Mouse (Mus musculus) liver, embryonic 12.5 days (tissue): ENCODE data around the gene Shank3. TPM values are rescaled to one million over a fixed set of nuclear protein-coding genes. Genes with fewer than 3 reads are reported as not detected.

Experiments
- ATAC-seq: fragments of 200-750 bp; cut with Nextera tagmentation; 2 replicates; pipeline ENCODE4 v1.8.0; 2017; ENCODE audit warnings: moderate number of reproducible peaks, mild to moderate bottlenecking, moderate library complexity
- H3K27ac ChIP-seq: fragments of 300-500 bp; sonication (generic); 2 replicates; pipeline ENCODE4 v1.5.1; 2016; ENCODE audit warnings: mild to moderate bottlenecking
- H3K27me3 ChIP-seq: fragments of 300-500 bp; sonication (generic); replicated peaks from 2 replicates; pipeline ENCODE4 v1.6.1; 2016; ENCODE audit warnings: mild to moderate bottlenecking, moderate library complexity
- H3K36me3 ChIP-seq: fragments of 300-500 bp; sonication (generic); 2 replicates; pipeline ENCODE4 v1.6.1; 2016; ENCODE audit warnings: mild to moderate bottlenecking, moderate library complexity
- H3K4me1 ChIP-seq: fragments of 300-500 bp; sonication (generic); 2 replicates; pipeline ENCODE4 v1.6.1; 2016
- H3K4me2 ChIP-seq: fragments of 300-500 bp; sonication (generic); 2 replicates; pipeline ENCODE4 v1.6.1; 2016; ENCODE audit warnings: mild to moderate bottlenecking, moderate library complexity
- H3K4me3 ChIP-seq: fragments of 300-500 bp; sonication (generic); 2 replicates; pipeline ENCODE4 v1.5.1; 2016; ENCODE audit warnings: mild to moderate bottlenecking, moderate library complexity
- H3K9ac ChIP-seq: fragments of 300-500 bp; sonication (generic); 2 replicates; pipeline ENCODE4 v1.6.1; 2016; ENCODE audit warnings: mild to moderate bottlenecking, moderate library complexity
- H3K9me3 ChIP-seq: fragments of 300-500 bp; sonication (generic); replicated peaks from 2 replicates; pipeline ENCODE4 v1.6.1; 2016; ENCODE audit warnings: mild to moderate bottlenecking, moderate library complexity
- WGBS: fragments of 180-500 bp; shearing (Covaris S2); methylation state at CpG from one replicate; pipeline ENCODE4 v1.1.7; 2016; ENCODE audit not compliant: insufficient replicate concordance; 5-methylcytosine and 5-hydroxymethylcytosine counted together
- polyA plus RNA-seq: library from polyadenylated mRNA; unstranded; fragments of >200 nt; fragmentation: Nextera tagmentation; extraction: Ambion mirVana; gene quantifications from 2 replicates; pipeline ENCODE4 v1.2.1, GENCODE M21; 2016

The Shank3 gene
- polyA plus RNA-seq, 1 experiment from 2014 or later: 0.81 TPM

DNA sequence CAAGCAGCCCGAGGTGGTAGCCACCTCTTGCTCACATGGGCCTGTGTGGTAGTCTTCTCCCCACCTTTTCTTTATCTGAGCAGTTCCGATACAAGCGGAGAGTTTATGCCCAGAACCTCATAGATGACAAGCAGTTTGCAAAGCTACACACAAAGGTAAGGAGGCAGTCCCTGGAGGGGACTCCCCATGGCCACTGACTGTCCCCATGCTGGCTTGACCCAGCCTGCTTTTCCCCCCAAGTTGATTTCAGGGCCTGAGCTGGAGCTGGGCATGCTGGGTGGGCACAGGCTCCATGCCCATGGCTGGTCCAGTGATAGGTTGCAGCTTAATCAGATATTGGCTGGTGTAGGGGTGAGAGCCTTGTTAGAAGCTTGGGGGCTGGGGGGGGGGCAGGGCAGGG lies 1.9 kb downstream of the Shank3 start:
- Histone ChIP-seq H3K4me2 (no peak overlapping the region; the same call in 1 of the 2 replicates), H3K4me3 (no peak overlapping the region), H3K4me1 (peaks cover 44% of the 10 kb centered on the region), H3K9me3 (no peaks in the 10 kb centered on the region), H3K9ac (no peak overlapping the region), H3K36me3 (peaks cover 35% of the 10 kb centered on the region), H3K27ac (no peak overlapping the region), H3K27me3 (peaks cover 50% of the 10 kb centered on the region)
- ATAC-seq: no peak
- 59% methylated on average over 3 of the region's 3 CpGs for WGBS

GRCm38 (mm10) chr15:89504838-89505237 lies 5.4 kb downstream of the Shank3 start:
- H3K4me1 ChIP-seq: peaks cover 23% of the 10 kb centered on the region
- peaks cover 45% of the 10 kb centered on the region for H3K36me3 ChIP-seq
- peaks cover 15% of the 10 kb centered on the region for H3K27me3 ChIP-seq
- no peaks in the 10 kb centered on the region for H3K9me3 ChIP-seq
- H3K9ac ChIP-seq: no peak overlapping the region
- H3K27ac ChIP-seq: no peak overlapping the region
- 81% methylated on average over 9 of the region's 9 CpGs for WGBS
- no peak overlapping the region for H3K4me2 ChIP-seq
- no peak overlapping the region for H3K4me3 ChIP-seq
- ATAC-seq: no peak

DNA sequence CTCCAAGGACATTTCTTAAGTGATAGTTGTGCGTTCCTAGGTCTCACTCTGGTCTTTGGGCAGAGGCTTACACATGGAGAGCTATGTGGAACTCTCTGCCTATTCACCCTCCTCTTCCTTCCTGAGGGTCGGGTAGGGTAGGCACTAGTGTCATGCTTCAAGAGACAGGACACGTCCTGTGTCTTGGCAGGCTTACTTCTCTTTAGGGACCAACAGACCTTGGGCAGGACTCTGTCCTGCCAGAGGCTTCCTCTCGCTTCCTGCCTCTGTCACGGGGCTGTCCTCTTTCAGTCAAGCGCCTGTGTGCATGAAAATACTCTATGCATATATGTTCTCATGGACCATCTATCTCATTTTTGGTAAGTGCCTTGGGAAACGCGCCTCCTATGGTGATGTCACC lies 8.3 kb downstream of the Shank3 start:
- Histone ChIP-seq H3K36me3 (peaks cover 45% of the 10 kb centered on the region), H3K27ac (no peak overlapping the region), H3K27me3 (no peaks in the 10 kb centered on the region), H3K4me2 (no peak overlapping the region), H3K4me1 (peaks cover 16% of the 10 kb centered on the region), H3K4me3 (no peak overlapping the region), H3K9me3 (no peaks in the 10 kb centered on the region), H3K9ac (no peak overlapping the region)
- 72% methylated on average over 8 of the region's 8 CpGs for WGBS
- no peak for ATAC-seq

DNA sequence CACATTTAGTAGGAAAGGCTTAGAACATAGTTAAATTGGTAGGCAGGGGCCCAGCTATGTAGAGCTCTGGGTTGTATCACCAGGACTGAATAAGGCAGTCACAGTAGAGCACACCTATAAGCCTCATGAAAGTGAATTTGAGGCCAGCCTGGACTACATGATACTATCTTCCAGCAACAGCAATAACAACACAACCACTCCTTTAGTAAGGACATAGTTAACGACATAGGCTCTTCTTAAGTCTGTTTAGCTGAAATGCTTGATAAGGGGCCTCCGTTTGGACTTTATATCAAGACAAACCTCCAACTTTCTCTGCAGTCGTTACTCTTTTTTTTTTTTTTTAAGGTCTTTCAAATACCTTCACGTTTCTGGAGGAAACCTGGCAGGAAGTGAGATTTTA lies 13.3 kb downstream of the Shank3 start:
- Histone ChIP-seq H3K4me2 (no peak overlapping the region), H3K36me3 (no peaks in the 10 kb centered on the region), H3K27ac (peak overlapping the region; percentile 43; the same call in 1 of the 2 replicates), H3K9me3 (no peaks in the 10 kb centered on the region), H3K4me3 (no peak overlapping the region), H3K27me3 (0 out of 2 replicates have a peak, but pooled peaks cover 4% of the 10 kb centered on the region), H3K9ac (no peak overlapping the region), H3K4me1 (peaks cover 21% of the 10 kb centered on the region)
- ATAC-seq: peak; percentile 87
- 27% methylated on average over 4 of the region's 4 CpGs for WGBS

GRCm38 (mm10) chr15:89521951-89522350 lies 22.5 kb downstream of the Shank3 start:
- no peak overlapping the region for H3K27ac ChIP-seq
- H3K27me3 ChIP-seq: peaks cover 28% of the 10 kb centered on the region
- H3K4me3 ChIP-seq: no peak overlapping the region
- H3K4me2 ChIP-seq: no peak overlapping the region
- H3K9ac ChIP-seq: no peak overlapping the region
- peaks cover 29% of the 10 kb centered on the region for H3K36me3 ChIP-seq
- no peaks in the 10 kb centered on the region for H3K9me3 ChIP-seq
- no peaks in the 10 kb centered on the region for H3K4me1 ChIP-seq
- 67% methylated on average over 7 of the region's 7 CpGs for WGBS
- no peak for ATAC-seq

GRCm38 (mm10) chr15:89522566-89523282 lies 23.3 kb downstream of the Shank3 start:
- no peak for ATAC-seq
- Histone ChIP-seq H3K4me1 (no peaks in the 10 kb centered on the region), H3K4me3 (no peak overlapping the region), H3K27me3 (peaks cover 26% of the 10 kb centered on the region), H3K9ac (no peak overlapping the region), H3K4me2 (no peak overlapping the region), H3K36me3 (peaks cover 29% of the 10 kb centered on the region), H3K27ac (no peak overlapping the region), H3K9me3 (no peaks in the 10 kb centered on the region)
- WGBS: 77% methylated on average over 10 of the region's 10 CpGs

GRCm38 (mm10) chr15:89523283-89523832 lies 23.9 kb downstream of the Shank3 start:
- H3K36me3 ChIP-seq: peaks cover 27% of the 10 kb centered on the region
- no peak for ATAC-seq
- no peak overlapping the region for H3K27ac ChIP-seq
- no peaks in the 10 kb centered on the region for H3K9me3 ChIP-seq
- H3K4me3 ChIP-seq: peak overlapping the region; percentile 35
- no peaks in the 10 kb centered on the region for H3K4me1 ChIP-seq
- peaks cover 26% of the 10 kb centered on the region for H3K27me3 ChIP-seq
- WGBS: 55% methylated on average over 42 of the region's 47 CpGs
- peak overlapping the region; percentile 61 for H3K4me2 ChIP-seq
- H3K9ac ChIP-seq: no peak overlapping the region

DNA sequence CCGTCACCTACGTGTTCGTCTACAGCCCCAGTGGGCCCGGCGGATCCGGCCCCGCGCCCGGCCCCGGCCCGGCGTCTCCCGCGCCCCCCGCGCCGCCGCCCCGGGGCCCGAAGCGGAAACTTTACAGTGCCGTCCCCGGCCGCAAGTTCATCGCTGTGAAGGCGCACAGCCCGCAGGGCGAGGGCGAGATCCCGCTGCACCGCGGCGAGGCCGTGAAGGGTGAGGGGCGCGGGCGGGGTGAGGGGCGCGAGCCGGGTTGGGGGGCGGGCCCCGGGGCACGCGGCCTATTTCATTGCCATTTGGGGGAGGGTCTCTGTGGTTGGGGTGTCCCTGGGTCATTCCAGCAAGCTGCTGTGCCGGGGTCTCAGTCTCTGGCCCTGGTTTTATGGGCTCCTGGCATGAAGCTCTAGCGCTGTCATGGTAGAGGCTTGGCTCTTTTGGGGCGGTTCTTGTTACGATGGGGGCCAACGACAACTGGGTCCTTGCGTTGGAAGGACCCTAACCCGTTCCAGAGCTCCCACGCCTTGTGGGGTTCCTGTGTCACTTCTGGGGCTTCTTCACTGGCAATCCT lies 24.7 kb downstream of the Shank3 start:
- ATAC-seq: no peak
- H3K4me3 ChIP-seq: peak overlapping the region; percentile 43
- H3K4me2 ChIP-seq: peak overlapping the region; percentile 59
- peaks cover 26% of the 10 kb centered on the region for H3K27me3 ChIP-seq
- no peaks in the 10 kb centered on the region for H3K9me3 ChIP-seq
- H3K9ac ChIP-seq: no peak overlapping the region
- no peak overlapping the region for H3K27ac ChIP-seq
- WGBS: 78% methylated on average over 43 of the region's 52 CpGs
- H3K4me1 ChIP-seq: no peaks in the 10 kb centered on the region
- peaks cover 25% of the 10 kb centered on the region for H3K36me3 ChIP-seq

- Histone ChIP-seq H3K9me3 (no peaks in the 10 kb centered on the region), H3K9ac (no peak overlapping the region), H3K4me3 (no peak overlapping the region), H3K4me1 (no peaks in the 10 kb centered on the region), H3K27me3 (peaks cover 26% of the 10 kb centered on the region), H3K36me3 (peaks cover 25% of the 10 kb centered on the region), H3K27ac (no peak overlapping the region), H3K4me2 (no peak overlapping the region)
- ATAC-seq: no peak
- 77% methylated on average over 8 of the region's 8 CpGs for WGBS
Observed at GRCm38 (mm10) chr15:89524611-89525415, 25.4 kb downstream of the Shank3 start.

DNA sequence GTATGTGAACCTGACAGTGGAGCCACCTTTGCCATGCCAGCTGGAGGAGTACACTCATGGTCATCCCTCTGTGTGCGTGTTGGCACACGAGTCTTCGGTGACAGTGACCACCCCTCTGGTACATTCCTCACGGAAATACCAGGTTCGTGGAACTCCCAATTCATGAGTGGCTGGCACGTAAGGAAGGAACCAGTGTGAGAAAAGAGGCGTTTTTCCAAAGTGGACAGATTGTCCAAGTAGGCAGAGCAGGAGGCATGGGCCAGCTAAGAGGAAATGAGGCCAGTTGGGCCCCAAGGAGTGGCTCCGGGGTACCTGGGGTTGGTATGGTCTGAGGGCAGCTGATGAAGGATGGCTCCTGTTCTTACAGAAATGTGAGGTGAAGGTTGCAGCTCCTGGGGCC lies 26.0 kb downstream of the Shank3 start:
- H3K36me3 ChIP-seq: peaks cover 25% of the 10 kb centered on the region
- H3K27me3 ChIP-seq: peaks cover 26% of the 10 kb centered on the region
- H3K4me3 ChIP-seq: no peak overlapping the region
- no peak for ATAC-seq
- no peaks in the 10 kb centered on the region for H3K9me3 ChIP-seq
- 79% methylated on average over 8 of the region's 8 CpGs for WGBS
- H3K4me2 ChIP-seq: no peak overlapping the region
- no peak overlapping the region for H3K27ac ChIP-seq
- no peaks in the 10 kb centered on the region for H3K4me1 ChIP-seq
- no peak overlapping the region for H3K9ac ChIP-seq

GRCm38 (mm10) chr15:89525896-89526295 lies 26.5 kb downstream of the Shank3 start:
- H3K27me3 ChIP-seq: peaks cover 26% of the 10 kb centered on the region
- no peaks in the 10 kb centered on the region for H3K9me3 ChIP-seq
- WGBS: 62% methylated on average over 7 of the region's 7 CpGs
- no peak overlapping the region for H3K4me3 ChIP-seq
- H3K4me1 ChIP-seq: no peaks in the 10 kb centered on the region
- H3K27ac ChIP-seq: no peak overlapping the region
- peaks cover 25% of the 10 kb centered on the region for H3K36me3 ChIP-seq
- no peak for ATAC-seq
- no peak overlapping the region for H3K4me2 ChIP-seq
- H3K9ac ChIP-seq: no peak overlapping the region
